Mouse (Mus musculus): ENCODE measurements around the gene A3galt2.

The A3galt2 gene

GRCm38 (mm10) chr4:128793710-128794109 is 38.5 kb downstream of the A3galt2 start:
- DNase-seq (ENCODE audit: low read depth in 1 of 2, low spot score in 2 of 2): no peak

GRCm38 (mm10) chr4:128794198-128794597 is 39.0 kb downstream of the A3galt2 start:
- DNase-seq (ENCODE audit: low read depth in 1 of 2, low spot score in 2 of 2): no peak

- DNase-seq (ENCODE audit: low read depth in 1 of 2, low spot score in 2 of 2): no peak
Observed at GRCm38 (mm10) chr4:128795596-128795995, 40.4 kb downstream of the A3galt2 start.

- no peak for DNase-seq (ENCODE audit: low read depth in 1 of 2, low spot score in 2 of 2)
Observed at GRCm38 (mm10) chr4:128796788-128797187, 41.6 kb downstream of the A3galt2 start.

GRCm38 (mm10) chr4:128801675-128802465 is 46.7 kb downstream of the A3galt2 start:
- no peak for DNase-seq (ENCODE audit: low read depth in 1 of 2, low spot score in 2 of 2)

GRCm38 (mm10) chr4:128803569-128803968 is 48.4 kb downstream of the A3galt2 start:
- DNase-seq (ENCODE audit: low read depth in 1 of 2, low spot score in 2 of 2): no peak

- no peak for DNase-seq (ENCODE audit: low read depth in 1 of 2, low spot score in 2 of 2)
Observed at GRCm38 (mm10) chr4:128804426-128805149, 49.4 kb downstream of the A3galt2 start.

- DNase-seq (ENCODE audit: low read depth in 1 of 2, low spot score in 2 of 2): peak in 1 of 2 experiments; percentile 12
Observed at GRCm38 (mm10) chr4:128805150-128806042, 50.2 kb downstream of the A3galt2 start.

GRCm38 (mm10) chr4:128806043-128806826 is 51.1 kb downstream of the A3galt2 start, which contains the start of gene Zfp362:
TSS of gene Zfp362 (minus strand) at chr4:128806045.
- no peak for DNase-seq (ENCODE audit: low read depth in 1 of 2, low spot score in 2 of 2)

- DNase-seq (ENCODE audit: low read depth in 1 of 2, low spot score in 2 of 2): no peak
Observed at GRCm38 (mm10) chr4:128806827-128807179, 51.6 kb downstream of the A3galt2 start.

- peak; percentile 54 to 62 for DNase-seq (ENCODE audit: low read depth in 1 of 2, low spot score in 2 of 2)
Observed at GRCm38 (mm10) chr4:128811382-128812056, 56.4 kb downstream of the A3galt2 start.

- DNase-seq (ENCODE audit: low read depth in 1 of 2, low spot score in 2 of 2): no peak
Observed at GRCm38 (mm10) chr4:128817011-128817410, 61.8 kb downstream of the A3galt2 start.
